Mouse (Mus musculus) c-Kit-negative CD71-positive TER-119-positive erythroid progenitor cells, embryonic 14.5 days (primary cell): ENCODE results near the gene Neurl1b.

Source experiments
- DNase-seq: peaks from one replicate; pipeline ENCODE4 v3.0.0-alpha.2; 2013; ENCODE audit warnings: low read depth, low spot score

The Neurl1b gene

GRCm38 (mm10) chr17:26396765-26397164 is 17.9 kb upstream of the Neurl1b start:
- no peak for DNase-seq

- no peak for DNase-seq
These were observed 17.3 kb upstream of the Neurl1b start for GRCm38 (mm10) chr17:26397339-26397738.

- DNase-seq, result no peak
These were observed 9.1 kb upstream of the Neurl1b start for GRCm38 (mm10) chr17:26405340-26406100.

GRCm38 (mm10) chr17:26412967-26413366 is 1.7 kb upstream of the Neurl1b start:
- no peak for DNase-seq

GRCm38 (mm10) chr17:26414184-26414522 is 476 bp upstream of the Neurl1b start:
- no peak for DNase-seq

- no peak for DNase-seq
These were observed 781 bp downstream of the Neurl1b start for GRCm38 (mm10) chr17:26415355-26415865.

- DNase-seq, result no peak
These were observed 1.5 kb downstream of the Neurl1b start for GRCm38 (mm10) chr17:26416141-26416540.

GRCm38 (mm10) chr17:26417770-26418421 is 3.3 kb downstream of the Neurl1b start:
- no peak for DNase-seq

GRCm38 (mm10) chr17:26420491-26421247 is 6.0 kb downstream of the Neurl1b start:
- DNase-seq, result no peak

- no peak for DNase-seq
These were observed 6.9 kb downstream of the Neurl1b start for GRCm38 (mm10) chr17:26421561-26421960.

- no peak for DNase-seq
These were observed 7.8 kb downstream of the Neurl1b start for GRCm38 (mm10) chr17:26422390-26422789.

- no peak for DNase-seq
These were observed 9.5 kb downstream of the Neurl1b start for GRCm38 (mm10) chr17:26423967-26424641.

GRCm38 (mm10) chr17:26424973-26425735 is 10.5 kb downstream of the Neurl1b start:
- DNase-seq, result no peak

- no peak for DNase-seq
These were observed 18.7 kb downstream of the Neurl1b start for GRCm38 (mm10) chr17:26433295-26433694.

GRCm38 (mm10) chr17:26437089-26437815 is 22.6 kb downstream of the Neurl1b start:
- no peak for DNase-seq

- DNase-seq, result no peak
These were observed 24.4 kb downstream of the Neurl1b start for GRCm38 (mm10) chr17:26439001-26439400.

- DNase-seq, result no peak
These were observed 26.4 kb downstream of the Neurl1b start for GRCm38 (mm10) chr17:26441024-26441423.

GRCm38 (mm10) chr17:26442197-26442596 is 27.6 kb downstream of the Neurl1b start:
- DNase-seq, result no peak

- DNase-seq, result no peak
These were observed 29.2 kb downstream of the Neurl1b start for GRCm38 (mm10) chr17:26443865-26444264.

- DNase-seq, result no peak
These were observed 34.8 kb downstream of the Neurl1b start for GRCm38 (mm10) chr17:26449472-26449871.
